Mouse (Mus musculus) cerebellum, adult 11-12 months (tissue): ENCODE measurements around the gene Trim41.
"Not testable (repeated sequence)": the region's sequence is repeated elsewhere in the genome, so short reads cannot be mapped to it uniquely, and the experiment has no call there.

Source experiments
- DNase-seq: peaks from one replicate; pipeline ENCODE4 v3.0.0; 2022

Gene Trim41

GRCm38 (mm10) chr11:48810142-48810541 lies 7.0 kb downstream of the Trim41 start:
- no peak for DNase-seq

GRCm38 (mm10) chr11:48809434-48809830 lies 7.7 kb downstream of the Trim41 start:
- DNase-seq: no peak

DNA sequence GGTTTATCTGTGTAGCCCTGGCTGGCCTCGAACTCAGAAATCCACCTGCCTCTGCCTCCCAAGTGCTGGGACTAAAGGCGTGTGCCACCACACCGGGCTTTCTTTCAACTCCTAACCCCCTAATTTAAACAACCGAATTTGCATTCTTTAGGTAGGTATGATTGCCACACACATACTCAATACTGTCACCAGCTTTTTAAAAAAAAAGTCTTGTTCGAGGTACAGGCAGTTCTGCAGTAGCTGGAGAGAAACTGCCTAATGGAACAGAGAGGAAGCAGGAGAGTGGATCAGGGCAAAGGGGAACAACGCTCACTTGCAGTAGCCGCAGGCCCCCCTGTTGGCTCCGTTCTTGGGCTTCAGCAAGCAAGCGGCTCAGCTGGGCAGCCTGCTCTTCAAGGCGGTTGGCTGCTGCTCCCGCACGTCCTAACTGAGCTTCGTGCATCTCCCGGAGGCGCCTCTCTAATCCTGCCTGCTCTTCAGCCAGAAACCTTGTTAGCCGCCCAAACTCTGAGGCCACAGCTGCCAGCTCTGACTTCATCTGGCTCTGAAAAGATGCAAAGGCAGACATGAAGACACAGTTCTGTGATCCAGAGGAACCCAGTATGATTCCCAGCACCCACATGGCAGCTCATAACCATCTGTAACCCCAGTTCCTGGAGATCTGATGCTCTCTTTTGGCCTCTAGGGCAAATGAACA lies 8.3 kb downstream of the Trim41 start:
- DNase-seq: no peak

GRCm38 (mm10) chr11:48808304-48808646 lies 8.9 kb downstream of the Trim41 start:
- DNase-seq: no peak

GRCm38 (mm10) chr11:48807563-48808303 lies 9.4 kb downstream of the Trim41 start:
- no peak for DNase-seq

GRCm38 (mm10) chr11:48806856-48807562 lies 10.1 kb downstream of the Trim41 start:
- DNase-seq: no peak

DNA sequence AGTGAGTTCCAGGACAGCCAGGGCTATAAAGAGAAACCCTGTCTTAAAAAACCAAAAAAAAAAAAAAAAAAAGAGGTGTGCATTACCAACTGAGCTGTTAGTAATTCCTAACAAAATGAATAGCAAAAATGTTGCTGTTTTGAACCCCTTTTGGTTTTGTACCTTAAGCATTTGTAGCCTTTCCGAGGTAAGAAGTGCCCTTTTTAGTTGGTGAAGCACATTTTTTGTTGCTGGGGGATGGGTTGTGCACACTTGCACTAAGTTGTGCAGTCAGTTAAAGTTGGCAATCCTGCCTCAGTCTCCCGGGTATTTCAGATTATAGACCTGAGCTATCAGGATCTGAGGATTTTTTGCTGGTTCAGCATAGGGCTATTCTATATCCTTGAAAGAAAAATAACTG lies 12.2 kb downstream of the Trim41 start:
- no peak for DNase-seq

- DNase-seq: no peak
These were observed 13.2 kb downstream of the Trim41 start for GRCm38 (mm10) chr11:48803988-48804387.

DNA sequence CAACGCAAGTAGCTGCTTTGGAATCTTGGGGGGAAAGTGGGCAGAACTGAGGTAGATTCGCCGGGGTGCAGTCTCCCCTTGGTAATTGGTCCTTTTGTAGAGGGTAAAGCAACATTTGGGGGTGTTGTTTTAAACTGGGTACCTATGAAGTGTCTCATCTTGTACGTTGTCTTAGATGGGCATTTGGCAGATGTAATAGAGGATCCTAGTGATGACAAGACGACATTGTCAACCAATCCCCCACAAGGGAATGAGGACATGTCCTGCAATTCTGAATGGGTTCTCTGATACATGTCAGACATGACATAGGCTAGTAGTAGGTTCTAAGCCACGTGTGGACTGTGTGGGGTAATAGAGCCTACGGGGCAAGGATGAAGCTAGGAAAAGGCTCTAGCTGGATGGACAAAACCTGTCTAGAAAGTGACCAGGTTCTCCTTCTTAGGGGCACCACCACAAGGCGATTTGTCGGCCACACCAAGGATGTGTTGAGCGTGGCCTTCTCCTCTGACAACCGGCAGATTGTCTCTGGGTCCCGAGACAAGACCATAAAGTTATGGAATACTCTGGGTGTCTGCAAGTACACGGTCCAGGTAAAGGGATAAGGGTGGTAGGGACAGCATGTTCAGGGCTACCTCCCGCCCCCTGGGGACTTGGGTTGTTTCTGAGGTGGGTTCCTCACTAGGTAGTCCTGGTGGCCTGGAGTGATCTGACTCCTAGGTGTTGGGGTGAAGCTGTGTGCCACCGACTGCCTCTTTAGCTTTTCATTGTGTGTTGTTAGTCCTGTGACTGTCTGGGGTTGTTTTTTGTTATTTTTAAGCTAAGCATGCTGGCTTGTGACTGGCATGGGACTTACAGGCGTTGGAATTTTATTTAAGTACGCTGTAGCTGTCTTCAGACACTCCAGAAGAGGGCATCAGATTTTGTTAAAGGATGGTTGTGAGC lies 15.1 kb downstream of the Trim41 start:
- DNase-seq: peak; percentile 33

DNA sequence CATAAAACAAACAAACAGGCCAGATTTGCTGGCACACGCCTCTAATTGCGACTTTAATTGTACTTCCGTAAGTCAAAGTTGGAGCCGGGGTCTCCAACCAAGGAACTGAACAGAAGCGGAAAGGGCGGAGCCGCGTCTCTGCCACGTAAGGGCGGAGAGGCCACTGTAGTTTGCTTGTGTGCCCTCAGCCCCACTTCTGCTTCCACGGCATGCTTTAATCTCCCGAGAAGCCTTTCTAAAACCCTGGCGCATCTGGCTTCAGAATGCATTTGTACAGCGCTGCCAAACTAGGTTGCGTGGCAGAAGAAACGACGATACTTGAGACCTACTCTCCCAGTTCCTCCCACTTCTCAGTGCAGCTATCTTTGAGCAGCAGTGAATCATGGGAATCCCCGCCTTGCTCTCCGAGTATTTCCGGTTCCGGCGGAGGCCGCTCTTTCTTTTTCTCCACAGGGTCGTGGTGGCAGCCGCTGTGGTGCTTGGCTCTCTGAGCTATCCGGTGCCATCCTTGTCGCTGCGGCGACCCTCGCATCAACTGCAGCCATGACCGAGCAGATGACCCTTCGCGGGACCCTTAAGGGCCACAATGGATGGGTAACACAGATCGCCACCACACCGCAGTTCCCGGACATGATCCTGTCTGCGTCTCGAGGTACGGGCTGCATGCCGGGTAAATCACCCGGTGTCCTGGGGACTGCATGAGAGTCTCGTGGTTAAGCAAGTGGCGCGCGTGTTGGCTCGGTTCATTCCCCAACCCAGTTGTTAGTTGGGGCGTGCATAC lies 17.0 kb downstream of the Trim41 start, which contains the start of gene Rack1:
Rack1 (plus strand) TSS at position 412 of the 781 bp plus-strand sequence.
- DNase-seq: peak; percentile 86

GRCm38 (mm10) chr11:48798984-48799920 lies 17.9 kb downstream of the Trim41 start:
- no peak for DNase-seq

DNA sequence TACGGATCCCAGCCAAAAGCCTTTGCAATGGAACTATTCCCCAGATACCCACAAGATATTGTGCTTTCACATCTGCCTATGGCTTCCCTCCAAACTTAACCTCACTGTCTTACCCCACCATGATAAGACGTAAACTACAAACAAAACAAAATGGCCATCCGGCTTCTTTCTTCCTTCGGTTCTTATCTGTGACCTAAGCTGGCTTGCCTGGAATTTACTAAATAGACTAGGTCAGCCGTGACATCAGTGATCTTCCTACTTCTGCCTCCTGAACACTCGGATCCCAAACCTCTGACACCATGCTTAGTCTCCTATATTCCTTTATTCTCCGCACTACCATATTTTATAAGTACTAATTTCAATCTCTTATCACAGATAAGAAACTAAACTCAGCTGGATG lies 18.8 kb downstream of the Trim41 start:
- DNase-seq: no peak

- DNase-seq: no peak
These were observed 19.9 kb downstream of the Trim41 start for GRCm38 (mm10) chr11:48797287-48797686.

DNA sequence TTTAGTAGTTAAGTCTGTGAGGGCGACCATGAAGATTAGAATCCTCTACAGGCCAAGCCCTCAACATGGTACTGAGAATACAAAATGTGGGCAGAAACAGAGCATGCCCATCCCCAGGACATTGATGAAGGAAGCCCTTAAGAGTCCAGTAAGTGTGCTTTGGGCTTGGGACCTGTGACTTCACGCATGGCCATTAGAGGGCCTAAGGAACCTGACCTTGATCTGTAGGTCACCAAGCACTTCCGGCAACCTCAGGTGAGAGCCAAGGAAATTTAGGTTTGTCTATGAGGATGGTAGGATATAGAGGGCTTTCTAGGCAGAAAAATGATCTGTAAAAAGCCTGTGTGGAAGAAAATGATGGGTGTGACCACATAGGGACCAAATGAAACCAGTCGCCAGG lies 20.9 kb downstream of the Trim41 start:
- DNase-seq: no peak

GRCm38 (mm10) chr11:48795221-48795620 lies 21.9 kb downstream of the Trim41 start:
- no peak for DNase-seq

- DNase-seq: no peak
These were observed 24.0 kb downstream of the Trim41 start for GRCm38 (mm10) chr11:48793184-48793583.

GRCm38 (mm10) chr11:48791894-48792293 lies 25.3 kb downstream of the Trim41 start:
- DNase-seq: not testable (repeated sequence)

GRCm38 (mm10) chr11:48790946-48791345 lies 26.2 kb downstream of the Trim41 start:
- DNase-seq: no peak

DNA sequence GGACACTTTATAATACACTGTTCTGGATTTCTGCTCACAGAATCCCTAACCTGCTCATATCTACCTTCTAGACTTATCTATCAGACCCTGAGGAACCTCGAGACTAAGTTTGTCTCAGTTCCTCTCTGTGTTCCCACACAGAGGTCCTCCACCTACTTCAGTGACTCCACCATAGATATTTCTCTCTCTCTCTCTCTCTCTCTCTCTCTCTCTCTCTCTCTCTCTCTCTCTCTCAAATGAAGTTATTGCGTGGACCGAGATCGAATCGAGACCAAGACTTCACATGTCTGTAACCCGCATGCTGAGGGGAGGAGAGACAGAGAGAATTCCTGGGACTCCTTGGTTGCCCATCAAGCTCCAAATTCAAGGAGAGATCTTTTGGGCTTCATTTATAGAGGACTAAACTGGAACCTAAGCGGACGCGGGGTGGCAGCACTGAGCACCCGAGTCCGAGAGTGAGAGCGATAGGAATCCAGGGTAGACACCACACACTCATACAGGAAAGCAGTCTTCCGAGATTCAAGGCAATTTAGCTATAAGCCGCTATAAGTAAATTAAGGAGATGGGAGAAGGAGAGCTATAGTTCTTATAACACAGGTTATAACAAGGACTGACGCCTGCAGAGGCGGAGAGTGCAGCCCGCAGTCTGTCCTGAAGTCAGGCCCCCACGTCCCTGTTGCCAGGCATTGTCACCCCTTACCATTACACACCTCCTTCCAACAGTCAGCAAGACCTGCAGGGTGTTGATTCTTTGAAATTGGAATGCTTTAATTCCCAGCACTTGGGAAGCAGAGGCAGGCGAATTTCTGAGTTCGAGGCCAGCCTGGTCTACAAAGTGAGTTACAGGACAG lies 27.0 kb downstream of the Trim41 start:
- peak; percentile 73 for DNase-seq

GRCm38 (mm10) chr11:48789215-48789614 lies 27.9 kb downstream of the Trim41 start:
- DNase-seq: no peak
